Mouse (Mus musculus) kidney, embryonic 14.5 days (tissue): ENCODE measurements around the gene Ptbp1. TPM values are rescaled to one million over a fixed set of nuclear protein-coding genes. Genes with fewer than 3 reads are reported as not detected.

Experiments
- ATAC-seq: fragments of 200-750 bp; cut with Nextera tagmentation; 2 replicates; pipeline ENCODE4 v1.8.0; 2017; ENCODE audit warnings: moderate number of reproducible peaks, mild to moderate bottlenecking, moderate TSS enrichment, moderate library complexity; ENCODE audit not compliant: low FRiP score, low TSS enrichment
- H3K27ac ChIP-seq: fragments of 300-500 bp; sonication (generic); 2 replicates; pipeline ENCODE4 v1.5.1; 2014; ENCODE audit warnings: low read depth, mild to moderate bottlenecking, low read length, moderate library complexity, mixed read lengths
- H3K27me3 ChIP-seq: fragments of 300-500 bp; sonication (generic); 2 replicates; pipeline ENCODE4 v1.6.1; 2014; ENCODE audit warnings: mild to moderate bottlenecking, low read length; ENCODE audit not compliant: control insufficient read depth, insufficient read depth
- H3K36me3 ChIP-seq: fragments of 300-500 bp; sonication (generic); 2 replicates; pipeline ENCODE4 v1.6.1; 2014; ENCODE audit warnings: low read length, mixed read lengths; ENCODE audit not compliant: control insufficient read depth, insufficient read depth
- H3K4me1 ChIP-seq: fragments of 300-500 bp; sonication (generic); 2 replicates; pipeline ENCODE4 v1.6.1; 2014; ENCODE audit warnings: low read length, mixed read lengths; ENCODE audit not compliant: control insufficient read depth, insufficient read depth
- H3K4me2 ChIP-seq: fragments of 300-500 bp; sonication (generic); replicated peaks from 2 replicates; pipeline ENCODE4 v1.6.1; 2014; ENCODE audit warnings: low read depth, mild to moderate bottlenecking, low read length
- H3K4me3 ChIP-seq: fragments of 300-500 bp; sonication (generic); 2 replicates; pipeline ENCODE4 v1.5.1; 2014; ENCODE audit warnings: mild to moderate bottlenecking, low read length
- H3K9ac ChIP-seq: fragments of 300-500 bp; sonication (generic); 2 replicates; pipeline ENCODE4 v1.6.1; 2014; ENCODE audit warnings: low read depth, mild to moderate bottlenecking, low read length, moderate library complexity
- H3K9me3 ChIP-seq: fragments of 300-500 bp; sonication (generic); 2 replicates; pipeline ENCODE4 v1.6.1; 2016; ENCODE audit warnings: low read length; ENCODE audit not compliant: control insufficient read depth
- WGBS: fragments of 180-500 bp; shearing (Covaris S2); extraction: QIAGEN DNeasy Blood & Tissue Kit; methylation state at CpG from one replicate; pipeline ENCODE4 v1.1.7; 2014; 5-methylcytosine and 5-hydroxymethylcytosine counted together
- polyA plus RNA-seq: library from polyadenylated mRNA; unstranded; fragments of >200 nt; fragmentation: Nextera tagmentation; extraction: Ambion mirVana; gene quantifications from 2 replicates; pipeline ENCODE4 v1.2.1, GENCODE M21; 2014

The Ptbp1 gene
- polyA plus RNA-seq, 1 experiment from 2014 or later = 333 TPM

DNA sequence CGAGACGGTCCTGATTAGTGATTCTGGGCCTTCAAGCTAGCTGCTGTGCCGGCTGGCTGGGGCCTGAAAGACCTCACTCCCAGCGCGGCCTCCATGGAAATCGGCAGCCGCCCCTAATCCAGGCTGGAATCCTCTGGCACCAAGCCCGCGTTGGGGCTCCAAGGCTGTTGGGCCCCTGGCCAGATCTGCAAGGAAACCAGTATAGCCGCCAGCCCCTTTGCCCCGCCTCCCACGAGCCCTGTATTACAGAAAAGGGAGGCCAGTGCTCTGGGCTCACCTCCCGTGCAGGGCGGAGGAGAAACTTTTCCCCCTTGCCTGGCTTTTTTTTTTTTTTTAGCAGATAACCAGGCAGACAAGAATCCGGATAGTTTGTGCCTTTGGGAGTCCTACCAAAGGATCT lies 835 bp upstream of the Ptbp1 start:
- H3K27me3 ChIP-seq = no peaks in the 10 kb centered on the region
- H3K4me1 ChIP-seq = peaks cover 47% of the 10 kb centered on the region

DNA sequence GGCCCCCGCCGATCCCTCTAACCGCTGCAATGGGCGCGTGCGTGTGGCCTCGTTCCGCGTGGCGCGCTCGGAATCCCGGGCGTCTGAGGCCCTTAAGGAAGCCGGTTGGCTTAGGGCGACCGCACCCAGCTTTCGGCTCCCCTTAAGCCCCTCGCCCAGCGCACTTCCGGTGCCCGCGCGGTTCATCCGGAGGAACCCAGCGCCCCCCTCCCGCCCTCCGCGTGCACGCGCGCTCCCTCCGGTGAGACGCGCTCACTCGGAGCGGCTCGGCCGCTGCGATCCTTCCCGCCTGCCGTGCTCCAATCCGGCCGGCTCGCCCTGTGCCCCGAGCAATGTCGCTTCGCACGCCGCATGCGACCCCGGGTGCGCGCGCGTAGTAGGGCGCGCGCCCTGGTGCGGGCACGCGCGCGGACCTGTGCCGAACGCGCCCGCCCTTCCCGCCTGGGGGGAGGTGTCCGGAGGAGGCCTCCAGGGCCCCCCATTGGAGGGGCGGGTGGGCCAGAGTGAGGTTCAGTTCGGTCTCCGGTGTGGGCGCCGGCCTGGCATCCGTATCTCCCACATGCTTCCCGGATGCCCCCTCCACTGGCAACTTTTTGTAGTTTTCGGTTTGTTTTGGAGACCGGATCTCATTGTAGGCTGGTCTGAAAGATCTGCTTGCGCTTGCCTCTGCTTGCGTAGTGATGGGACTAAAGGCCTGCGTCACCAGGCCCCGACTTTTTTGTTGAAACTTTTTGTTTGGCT lies 744 bp downstream of the Ptbp1 start:
- Histone ChIP-seq H3K9me3 (no peaks in the 10 kb centered on the region), H3K36me3 (peaks cover 39% of the 10 kb centered on the region), H3K27ac (peak overlapping the region; percentile 100), H3K27me3 (no peaks in the 10 kb centered on the region), H3K4me3 (peak overlapping the region; percentile 100), H3K4me2 (peak overlapping the region; percentile 100), H3K4me1 (peaks cover 48% of the 10 kb centered on the region), H3K9ac (peak overlapping the region; percentile 100)
- ATAC-seq = peak; percentile 18
- WGBS = under 1% methylated on average over 82 of the region's 83 CpGs

More for the DNA sequence above, 835 bp upstream of the Ptbp1 start:
- H3K9ac ChIP-seq = peak overlapping the region; percentile 100
- H3K27ac ChIP-seq = peak overlapping the region; percentile 100
- under 1% methylated on average over 15 of the region's 15 CpGs for WGBS
- peak; percentile 47 for ATAC-seq
- H3K9me3 ChIP-seq = no peaks in the 10 kb centered on the region
- peak overlapping the region; percentile 68 for H3K4me2 ChIP-seq
- H3K36me3 ChIP-seq = peaks cover 23% of the 10 kb centered on the region
- peak overlapping the region; percentile 100 for H3K4me3 ChIP-seq

DNA sequence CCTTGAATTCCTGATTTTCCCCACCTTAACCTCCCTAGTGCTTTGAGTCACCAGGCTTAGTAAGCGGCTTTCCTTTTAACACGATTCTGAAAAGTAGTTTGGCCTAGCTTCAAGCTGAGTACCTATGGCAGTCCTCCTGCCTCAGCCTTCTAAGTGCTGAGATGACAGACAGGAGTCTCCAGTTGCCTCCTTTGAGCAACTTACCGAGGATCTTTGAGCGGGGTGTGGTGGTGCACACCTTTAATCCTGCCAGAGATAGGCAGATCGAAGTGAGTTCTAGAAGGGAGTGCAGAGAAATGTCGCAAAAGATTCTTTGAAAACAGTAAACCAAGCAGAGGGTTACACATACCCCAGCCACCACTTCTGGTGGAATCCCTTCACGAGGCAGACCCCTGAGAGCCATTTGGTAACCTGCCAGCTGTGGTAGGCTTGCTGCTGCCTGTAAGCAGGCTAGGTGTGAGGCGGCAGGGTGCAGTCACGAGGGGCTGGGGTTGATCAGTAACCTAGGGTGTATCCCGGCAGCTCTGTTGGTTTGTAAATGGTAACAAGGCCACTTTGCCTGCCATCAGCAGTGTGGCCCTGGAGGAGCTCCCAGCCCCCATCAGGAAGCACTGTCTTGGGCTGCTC lies 1.4 kb downstream of the Ptbp1 start:
- Histone ChIP-seq H3K9me3 (no peaks in the 10 kb centered on the region), H3K27me3 (no peaks in the 10 kb centered on the region), H3K4me3 (peak overlapping the region; percentile 100), H3K36me3 (peaks cover 46% of the 10 kb centered on the region), H3K9ac (peak overlapping the region; percentile 100), H3K4me1 (peaks cover 52% of the 10 kb centered on the region), H3K27ac (peak overlapping the region; percentile 100), H3K4me2 (peak overlapping the region; percentile 100)
- 1% methylated on average over 10 of the region's 10 CpGs for WGBS
- ATAC-seq = no peak

DNA sequence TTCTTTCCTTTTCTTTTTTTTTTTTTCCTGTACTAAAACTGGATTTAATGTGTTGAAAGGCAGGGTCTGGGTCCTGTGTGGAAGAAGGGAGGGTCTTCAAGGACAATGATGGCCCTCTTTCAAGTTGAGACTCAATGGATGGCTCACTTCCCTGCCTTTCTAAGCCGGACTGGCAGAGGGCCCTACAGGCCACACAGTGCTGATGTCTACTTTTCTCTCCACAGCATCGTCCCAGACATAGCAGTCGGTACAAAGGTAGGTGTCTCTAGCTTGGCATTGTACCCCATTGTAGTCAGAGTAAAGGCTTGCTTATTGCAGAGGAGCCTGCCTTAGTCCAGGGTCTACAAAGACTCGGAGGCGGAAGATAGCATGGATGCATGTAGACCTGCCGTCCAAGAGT lies 2.1 kb downstream of the Ptbp1 start:
- Histone ChIP-seq H3K4me1 (peaks cover 57% of the 10 kb centered on the region), H3K27me3 (no peaks in the 10 kb centered on the region), H3K9ac (peak overlapping the region; percentile 100), H3K9me3 (no peaks in the 10 kb centered on the region), H3K36me3 (peaks cover 52% of the 10 kb centered on the region), H3K27ac (peak overlapping the region; percentile 100; the same call in 1 of the 2 replicates), H3K4me3 (peak overlapping the region; percentile 100), H3K4me2 (peak overlapping the region; percentile 100)
- ATAC-seq = no peak
- WGBS = 27% methylated on average over 6 of the region's 6 CpGs

DNA sequence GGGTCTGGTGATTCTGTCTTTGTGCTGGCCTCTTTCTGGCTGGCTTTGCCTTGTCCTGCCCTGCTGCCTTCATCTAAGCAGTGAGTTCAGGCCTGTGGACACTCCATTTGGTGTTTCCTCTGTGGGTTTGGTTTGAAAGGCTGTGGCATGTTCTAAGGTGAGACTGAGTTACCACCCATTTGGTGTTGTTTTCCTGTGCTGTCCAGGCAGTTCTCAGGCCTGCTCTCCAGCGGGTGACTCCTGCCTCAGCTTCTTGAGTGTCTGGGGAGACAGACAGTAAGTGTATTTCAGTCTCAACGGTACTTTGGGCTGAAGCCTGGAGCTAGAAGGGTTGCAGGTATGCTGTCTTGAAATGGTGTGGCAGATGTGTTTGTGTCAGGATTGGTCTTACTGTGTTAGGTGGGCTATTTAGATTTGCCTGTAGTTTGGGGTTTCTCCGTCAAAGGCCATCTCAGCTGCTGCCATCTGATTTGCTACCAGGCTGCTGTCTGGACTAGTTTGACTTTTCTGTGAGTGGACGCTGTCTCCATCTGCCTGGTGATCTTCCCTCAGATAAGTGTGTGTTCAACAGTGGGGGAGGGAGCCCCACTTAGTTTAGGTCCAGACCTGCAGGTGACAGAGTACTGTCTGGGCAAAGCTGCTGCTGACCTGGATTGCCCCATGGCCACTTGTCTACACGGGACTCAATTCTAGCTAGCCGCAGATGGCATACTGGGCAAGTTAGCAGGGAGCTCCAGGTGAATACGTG lies 2.7 kb downstream of the Ptbp1 start:
- Histone ChIP-seq H3K27me3 (no peaks in the 10 kb centered on the region), H3K4me1 (peaks cover 54% of the 10 kb centered on the region), H3K4me2 (peak overlapping the region; percentile 100), H3K36me3 (peaks cover 58% of the 10 kb centered on the region), H3K9me3 (no peaks in the 10 kb centered on the region), H3K9ac (peak overlapping the region; percentile 100), H3K4me3 (peak overlapping the region; percentile 100), H3K27ac (peak overlapping the region; percentile 15; the same call in 1 of the 2 replicates)
- 24% methylated on average over 7 of the region's 7 CpGs for WGBS
- no peak for ATAC-seq

DNA sequence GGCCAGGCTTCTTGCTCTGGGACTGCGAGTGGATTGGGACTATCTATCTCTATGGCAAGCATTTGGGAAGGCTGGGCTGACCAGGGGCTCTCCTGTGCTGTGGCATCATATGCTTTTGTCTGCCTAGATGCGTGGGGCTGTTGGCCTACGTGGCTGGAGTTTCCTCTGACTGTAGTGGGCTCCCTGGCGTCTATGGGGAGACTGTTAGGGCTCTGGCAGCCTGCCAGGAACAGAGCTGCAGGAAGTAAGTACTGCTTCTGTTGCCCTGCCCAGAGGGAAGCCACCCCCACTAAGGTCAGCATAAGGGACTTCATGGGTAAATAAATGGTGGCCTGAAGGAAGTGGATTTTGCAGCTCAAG lies 3.2 kb downstream of the Ptbp1 start:
- H3K9ac ChIP-seq = peak overlapping the region; percentile 100
- H3K4me2 ChIP-seq = peak overlapping the region; percentile 100
- no peaks in the 10 kb centered on the region for H3K27me3 ChIP-seq
- ATAC-seq = no peak
- 19% methylated on average over 4 of the region's 4 CpGs for WGBS
- peaks cover 64% of the 10 kb centered on the region for H3K36me3 ChIP-seq
- peaks cover 48% of the 10 kb centered on the region for H3K4me1 ChIP-seq
- H3K27ac ChIP-seq = peak overlapping the region; percentile 15; the same call in 1 of the 2 replicates
- no peaks in the 10 kb centered on the region for H3K9me3 ChIP-seq
- H3K4me3 ChIP-seq = peak overlapping the region; percentile 100

DNA sequence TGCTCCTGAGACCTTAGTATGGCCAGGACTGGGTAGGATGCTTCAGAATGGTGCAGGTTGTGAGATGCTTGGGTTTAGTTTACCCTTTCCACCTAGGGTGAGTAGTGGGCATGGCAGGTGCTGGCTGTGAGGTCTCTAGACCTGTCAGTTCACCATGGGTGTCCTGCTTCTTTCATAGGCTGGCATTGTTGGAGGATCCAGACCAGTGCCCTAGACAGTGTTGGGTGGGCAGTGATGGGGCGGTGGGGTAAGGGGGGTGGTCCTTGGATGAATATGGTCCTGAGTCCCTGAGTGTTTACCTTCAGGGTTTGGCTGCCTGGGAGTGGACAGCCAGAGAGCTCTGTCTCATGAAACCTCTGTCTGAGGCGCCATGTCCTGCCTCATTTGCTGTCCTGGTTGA lies 3.7 kb downstream of the Ptbp1 start:
- Histone ChIP-seq H3K36me3 (peaks cover 68% of the 10 kb centered on the region), H3K27me3 (no peaks in the 10 kb centered on the region), H3K4me3 (peak overlapping the region; percentile 100), H3K9me3 (no peaks in the 10 kb centered on the region), H3K27ac (peak overlapping the region; percentile 17; the same call in 1 of the 2 replicates), H3K4me1 (peaks cover 44% of the 10 kb centered on the region), H3K9ac (peak overlapping the region; percentile 100; the same call in 1 of the 2 replicates), H3K4me2 (peak overlapping the region; percentile 100)
- no peak for ATAC-seq
- 59% methylated on average over 2 of the region's 2 CpGs for WGBS

DNA sequence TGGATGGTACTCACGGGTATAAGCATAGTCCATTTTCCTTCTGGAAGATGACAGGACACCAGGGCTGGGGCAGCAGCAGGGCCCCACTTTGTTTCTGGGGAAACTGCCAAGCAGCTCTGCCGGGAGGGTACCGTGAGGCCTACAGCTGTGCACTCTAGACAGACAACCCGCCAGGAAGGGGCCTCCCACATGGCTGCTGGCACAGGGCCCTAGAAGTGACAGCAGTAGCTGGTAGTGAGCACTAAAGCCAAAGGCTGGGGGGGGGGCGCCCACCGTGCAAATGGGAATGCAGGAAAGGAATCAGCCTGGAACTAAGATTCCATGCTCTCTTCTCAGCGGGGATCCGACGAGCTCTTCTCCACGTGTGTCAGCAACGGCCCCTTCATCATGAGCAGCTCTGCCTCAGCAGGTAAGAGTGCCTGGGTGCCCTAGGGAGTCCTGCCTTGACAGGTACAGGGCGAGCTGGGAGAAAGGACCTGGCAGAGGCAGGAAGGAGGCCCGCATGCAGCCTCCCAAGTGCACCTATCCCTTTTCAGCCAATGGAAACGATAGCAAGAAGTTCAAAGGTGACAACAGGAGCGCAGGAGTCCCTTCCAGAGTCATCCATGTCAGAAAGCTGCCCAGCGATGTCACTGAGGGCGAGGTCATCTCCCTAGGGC lies 4.3 kb downstream of the Ptbp1 start:
- Histone ChIP-seq H3K27me3 (no peaks in the 10 kb centered on the region), H3K4me3 (peak overlapping the region; percentile 100), H3K4me2 (peak overlapping the region; percentile 100), H3K36me3 (peaks cover 75% of the 10 kb centered on the region), H3K9ac (peak overlapping the region; percentile 100; the same call in 1 of the 2 replicates), H3K27ac (peak overlapping the region; percentile 20), H3K4me1 (peaks cover 40% of the 10 kb centered on the region), H3K9me3 (no peaks in the 10 kb centered on the region)
- 48% methylated on average over 17 of the region's 17 CpGs for WGBS
- ATAC-seq = no peak
